Comparison of ENCODE assay signal across 10 mouse cellular contexts in the genomic region with DNA sequence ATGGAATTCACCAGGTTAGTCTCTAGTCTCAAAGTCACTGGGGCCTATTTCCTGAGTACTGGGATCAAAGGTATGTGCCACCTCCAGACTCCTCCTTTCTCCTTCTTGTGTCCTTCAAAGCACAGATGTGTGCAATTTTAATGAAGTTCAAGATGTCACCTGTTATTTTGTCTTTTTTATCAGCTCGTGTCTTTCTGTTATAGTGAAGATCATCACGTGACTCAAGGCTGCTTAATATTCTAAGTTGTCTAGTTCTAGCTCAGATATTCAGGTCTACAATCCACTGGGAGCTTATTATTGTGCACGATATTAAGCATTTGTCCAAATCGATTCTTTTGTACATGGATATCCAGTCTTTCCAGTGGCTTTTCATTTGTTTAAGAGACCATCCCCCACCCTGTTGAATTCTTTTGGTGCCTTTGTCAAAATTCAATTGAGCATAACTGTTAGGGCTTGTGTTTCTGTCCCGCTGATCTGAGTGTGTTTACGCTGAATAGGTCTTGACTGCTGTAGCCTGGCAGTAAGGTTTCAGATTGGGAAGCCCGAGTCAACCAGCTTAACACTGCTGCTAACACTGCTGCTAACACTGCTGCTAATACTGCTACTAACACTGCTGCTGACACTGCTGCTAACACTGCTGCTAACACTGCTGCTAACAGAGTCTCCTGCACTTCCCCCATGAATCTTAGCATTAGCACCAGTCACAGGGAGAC. TPM values are rescaled to one million over a fixed set of nuclear protein-coding genes. Genes with fewer than 3 reads are reported as not detected.
A peak's percentile ranks its signal among the peaks of the same experiment; 100 is the strongest.
DNase-seq lines count a peak whose midpoint lies in the region; ATAC-seq and TF ChIP-seq lines count a peak whose summit lies in the region.
"Had no signal": no experiment of that assay in that cellular context is flagged by ENCODE, and none has a peak within 500 bp of the region (broad histone marks: within the 10 kb centered on the region; RNA-seq: fewer than 3 reads in every experiment).

No protein-coding gene starts in this region.

- no peak overlapping the region for H3K4me2 ChIP-seq in forebrain, embryonic 15.5 days (replicated peaks)
- H3K4me2 ChIP-seq in liver, embryonic 16.5 days (ENCODE audit: low read depth, low read length) = no peak overlapping the region

- TF ChIP-seq EP300 in MEL (IDR thresholded peaks at IDR 0.05; ENCODE audit: low read depth in 1 of 2, low read length in 2 of 2) = no peak

- H3K27me3 ChIP-seq in MEL (ENCODE audit: control insufficient read depth in 1 of 2, insufficient read depth in 2 of 2, low read length in 2 of 2) = no peaks in the 10 kb centered on the region
- H3K27me3 ChIP-seq in forebrain, embryonic 15.5 days = no peaks in the 10 kb centered on the region
- H3K27me3 ChIP-seq in liver, embryonic 16.5 days (ENCODE audit: control insufficient read depth, insufficient read depth, low read depth, low read length) = no peaks in the 10 kb centered on the region

- H3K4me3 ChIP-seq in MEL (ENCODE audit: control insufficient read depth in 1 of 2, insufficient read depth in 1 of 2, low read depth in 2 of 2, low read length in 2 of 2) = no peak overlapping the region
- no peak overlapping the region for H3K4me3 ChIP-seq in forebrain, embryonic 15.5 days
- H3K4me3 ChIP-seq in liver, embryonic 16.5 days (ENCODE audit: low read depth, low read length) = no peak overlapping the region

- peaks cover 2% of the 10 kb centered on the region; the same call in 1 of the 2 replicates for H3K79me2 ChIP-seq in MEL (ENCODE audit: control insufficient read depth, insufficient read depth, low read length, poor library complexity)

- H3K36me3 ChIP-seq in MEL (ENCODE audit: control insufficient read depth in 1 of 2, insufficient read depth in 2 of 2, low read length in 2 of 2) = peaks cover 0 to 58% of the 10 kb centered on the region in 2 experiments; a peak in 2 of 4 replicates
- no peaks in the 10 kb centered on the region for H3K36me3 ChIP-seq in forebrain, embryonic 15.5 days
- H3K36me3 ChIP-seq in liver, embryonic 16.5 days (ENCODE audit: control insufficient read depth, insufficient read depth) = no peaks in the 10 kb centered on the region

- WGBS in forebrain, embryonic 15.5 days = 7% methylated on average over 7 of the region's 7 CpGs
- 50% methylated on average over 7 of the region's 7 CpGs for WGBS in liver, embryonic 16.5 days (ENCODE audit: insufficient replicate concordance)

- peak overlapping the region; percentile 99 for H3K27ac ChIP-seq in MEL (ENCODE audit: control insufficient read depth, low read depth, low read length)
- H3K27ac ChIP-seq in forebrain, embryonic 15.5 days (replicated peaks) = no peak overlapping the region; the same call in 1 of the 2 replicates
- peak overlapping the region; percentile 70 for H3K27ac ChIP-seq in liver, embryonic 16.5 days (ENCODE audit: low read length)

- DNase-seq in MEL (ENCODE audit: low read depth, low spot score) = no peak
- DNase-seq in Muller cell, postnatal 12 days (ENCODE audit: inconsistent ontology term) = peak; percentile 68
- DNase-seq in layer of hippocampus, postnatal 10 days (ENCODE audit: low spot score in 2 of 2) = no peak
- no peak for DNase-seq in layer of hippocampus, adult 8-10 months (ENCODE audit: low spot score in 2 of 2)
- no peak for DNase-seq in thymus, postnatal 4 days
- DNase-seq: heart, postnatal 14 days; layer of hippocampus, adult 9-11 months; right cerebral cortex, postnatal 4 days had no signal

- TF ChIP-seq POLR2A in MEL (IDR thresholded peaks at IDR 0.05; ENCODE audit: control insufficient read depth in 1 of 2, insufficient read depth in 1 of 2, low read depth in 1 of 2, low read length in 2 of 2, poor library complexity in 1 of 2) = no peak

- TF ChIP-seq RAD21 in MEL (IDR thresholded peaks at IDR 0.05; ENCODE audit: low read depth, low read length) = no peak

- H3K4me1 ChIP-seq in MEL (ENCODE audit: control insufficient read depth in 1 of 2, insufficient read depth in 2 of 2, low read length in 2 of 2) = peaks cover 52 to 73% of the 10 kb centered on the region in 2 experiments
- H3K4me1 ChIP-seq in forebrain, embryonic 15.5 days = peaks cover 47% of the 10 kb centered on the region
- peaks cover 48% of the 10 kb centered on the region for H3K4me1 ChIP-seq in liver, embryonic 16.5 days (ENCODE audit: control insufficient read depth, low read depth, low read length)

- H3K9me3 ChIP-seq in MEL (replicated peaks; ENCODE audit: insufficient read depth, low read length) = no peaks in the 10 kb centered on the region
- no peaks in the 10 kb centered on the region for H3K9me3 ChIP-seq in forebrain, embryonic 15.5 days
- H3K9me3 ChIP-seq in liver, embryonic 16.5 days (replicated peaks; ENCODE audit: control insufficient read depth, low read length) = no peaks in the 10 kb centered on the region

- TF ChIP-seq CTCF in MEL (IDR thresholded peaks at IDR 0.05 in 2 of 3, conservative IDR thresholded peaks at IDR 0.05 in 1 of 3; ENCODE audit: control insufficient read depth in 1 of 3, insufficient read depth in 1 of 3, low read depth in 2 of 3, low read length in 3 of 3, poor library complexity in 1 of 3, severe bottlenecking in 1 of 3) = no peak

- ATAC-seq in forebrain, embryonic 15.5 days (replicated peaks) = peak; percentile 39
- peak; percentile 8; the same call in 1 of the 2 replicates for ATAC-seq in liver, embryonic 16.5 days (ENCODE audit: low read depth)

- H3K9ac ChIP-seq in MEL (ENCODE audit: control insufficient read depth, low read depth, low read length, poor library complexity, severe bottlenecking) = no peak overlapping the region
- H3K9ac ChIP-seq in forebrain, embryonic 15.5 days (replicated peaks) = no peak overlapping the region
- no peak overlapping the region for H3K9ac ChIP-seq in liver, embryonic 16.5 days (ENCODE audit: low read depth, low read length)

TF ChIP-seq in MEL, 35 proteins besides CTCF, POLR2A, EP300 and RAD21:
- TF ChIP-seq MAX (IDR thresholded peaks at IDR 0.05; ENCODE audit: low read length) = 0 out of 2 replicates have a peak, but pooled peaks have one; percentile 43
- no peak; the same call in 1 of the 2 replicates for TF ChIP-seq SIN3A (IDR thresholded peaks at IDR 0.05; ENCODE audit: low read length)
- TF ChIP-seq BHLHE40 (IDR thresholded peaks at IDR 0.05; ENCODE audit: borderline replicate concordance, low read depth, low read length) = peak; percentile 58
- TF ChIP-seq USF1 (IDR thresholded peaks at IDR 0.05; ENCODE audit: low read depth, low read length) = peak; percentile 87
- peak in 1 of 2 experiments; percentile 57; a peak in 1 of 4 replicates for TF ChIP-seq USF2 (IDR thresholded peaks at IDR 0.05; ENCODE audit: borderline replicate concordance in 1 of 2, insufficient read depth in 1 of 2, low read depth in 1 of 2, low read length in 2 of 2)
- no peak for TF ChIP-seq ZMIZ1 (IDR thresholded peaks at IDR 0.05; ENCODE audit: low read depth, low read length)

RNA-seq across cellular contexts. Expression of a gene that starts 38.0 kb away (rescaled TPM):
- total RNA-seq in MEL (2012; rRNA removed) = 35.3 and 36.8 TPM in 2 replicates
- 10 to 100 TPM in 1 of 2 experiments, not detected in 1; 43.3 TPM for polyA plus RNA-seq in MEL (2012; ENCODE audit: insufficient read depth in 1 of 2, insufficient read length in 2 of 2, low read depth in 1 of 2, low replicate concordance in 2 of 2, missing spikeins in 1 of 2)
- polyA plus RNA-seq in forebrain, embryonic 15.5 days (2015; fragmentation: Nextera tagmentation; extraction: Ambion mirVana) = 104 and 108 TPM in 2 replicates
- 54.8 and 56.0 TPM in 2 replicates for polyA plus RNA-seq in liver, embryonic 16.5 days (2015; fragmentation: Nextera tagmentation; extraction: Ambion mirVana)
- 10 to 100 TPM; 60.9 to 66.3 TPM for total RNA-seq in layer of hippocampus, postnatal 10 days (2021)
- 10 to 100 TPM; 70.3 to 82.5 (median 74.4) TPM for total RNA-seq in layer of hippocampus, adult 8-10 months (2022)

RNA-seq across cellular contexts. Expression of a gene that starts 50.5 kb away (rescaled TPM):
- total RNA-seq in MEL (2012; rRNA removed) = 52.4 and 53.3 TPM in 2 replicates
- 10 to 100 TPM in 1 of 2 experiments, not detected in 1; 47.6 TPM for polyA plus RNA-seq in MEL (2012; ENCODE audit: insufficient read depth in 1 of 2, insufficient read length in 2 of 2, low read depth in 1 of 2, low replicate concordance in 2 of 2, missing spikeins in 1 of 2)
- 67.6 and 73.1 TPM in 2 replicates for polyA plus RNA-seq in forebrain, embryonic 15.5 days (2015; fragmentation: Nextera tagmentation; extraction: Ambion mirVana)
- 10.4 and 14.2 TPM in 2 replicates for polyA plus RNA-seq in liver, embryonic 16.5 days (2015; fragmentation: Nextera tagmentation; extraction: Ambion mirVana)
- total RNA-seq in layer of hippocampus, postnatal 10 days (2021) = 100 to 1,000 TPM; 221 to 232 TPM
- total RNA-seq in layer of hippocampus, adult 8-10 months (2022) = 100 to 1,000 TPM; 195 to 235 (median 214) TPM
